Mouse (Mus musculus) liver, embryonic 14.5 days (tissue): ENCODE data around the gene Sntn.

Source experiments
- CTCF ChIP-seq: IDR thresholded peaks from 2 replicates; pipeline ENCODE4 v1.5.1; 2016; ENCODE audit warnings: antibody characterized with exemption, low read depth, control low read depth
- EP300 ChIP-seq: IDR thresholded peaks from 2 replicates; pipeline ENCODE4 v1.6.1; 2016; ENCODE audit warnings: antibody characterized with exemption, low read depth

- TF ChIP-seq CTCF, result no peak
- no peak for TF ChIP-seq EP300
Measured at GRCm38 (mm10) chr14:13649865-13650264, 20.8 kb upstream of the Sntn start.
